Mouse (Mus musculus): ENCODE measurements around the gene Gbf1.

GRCm38 (mm10) chr19:46177046-46177445 lies 24.7 kb downstream of the Gbf1 start:
- TF ChIP-seq CTCF (IDR thresholded peaks at IDR 0.05; ENCODE audit: extremely low read depth, insufficient read depth, low read length) (no peak), POLR2A (IDR thresholded peaks at IDR 0.05; ENCODE audit: extremely low read depth, insufficient read depth, low read length) (no peak)

Data from cortical plate, adult 2 months (tissue).